Mouse (Mus musculus): ENCODE data around the gene Uhrf1bp1l.

DNA sequence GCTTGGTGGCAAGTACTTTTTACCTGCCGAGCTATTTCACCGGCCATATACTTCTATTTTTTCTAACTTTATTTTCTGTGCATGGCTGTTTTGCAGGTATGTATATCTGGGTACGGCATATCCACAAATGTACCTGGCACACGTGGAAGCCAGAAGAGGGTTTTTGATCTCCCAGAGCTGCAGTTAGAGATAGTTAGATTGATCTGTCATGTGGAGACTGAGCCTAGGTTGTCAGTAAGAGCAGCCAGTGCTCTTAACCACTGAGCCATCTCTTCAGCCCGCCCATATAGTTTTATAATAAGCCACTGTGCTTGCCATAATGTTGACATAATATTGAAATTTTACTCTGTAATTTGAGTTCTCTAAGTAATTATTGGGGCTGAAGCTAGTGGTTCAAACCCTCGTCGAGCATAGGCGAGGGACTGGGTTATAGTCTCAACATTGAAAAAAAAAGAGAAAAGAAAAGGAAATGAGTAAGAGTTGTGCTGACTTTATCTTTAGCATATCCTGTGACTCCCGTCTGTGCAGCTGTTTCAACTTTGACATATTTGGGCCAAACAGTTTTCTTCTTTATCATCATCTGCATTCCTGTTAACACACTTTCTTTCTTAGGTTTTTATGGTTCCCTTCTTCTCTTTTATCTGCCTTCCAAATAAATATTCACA lies 19.8 kb downstream of the Uhrf1bp1l start:
- TF ChIP-seq CTCF (IDR thresholded peaks at IDR 0.05; ENCODE audit: borderline replicate concordance, insufficient read depth, low read length): no peak
- TF ChIP-seq POLR2A (IDR thresholded peaks at IDR 0.05; ENCODE audit: low read depth, low read length): no peak
